Mouse (Mus musculus) limb, embryonic 13.5 days (tissue): Measurements from ENCODE around the gene Npm3. TPM values are rescaled to one million over a fixed set of nuclear protein-coding genes. Genes with fewer than 3 reads are reported as not detected.

Experiments
- ATAC-seq: fragments of 200-750 bp; cut with Nextera tagmentation; 2 replicates; pipeline ENCODE4 v1.8.0; 2017; ENCODE audit warnings: low read depth, moderate number of reproducible peaks, moderate TSS enrichment; ENCODE audit not compliant: low FRiP score
- H3K27ac ChIP-seq: fragments of 300-500 bp; sonication (generic); 2 replicates; pipeline ENCODE4 v1.5.1; 2015; ENCODE audit warnings: inconsistent platforms, mild to moderate bottlenecking, moderate library complexity
- H3K27me3 ChIP-seq: fragments of 300-500 bp; sonication (generic); 2 replicates; pipeline ENCODE4 v1.6.1; 2015; ENCODE audit warnings: mild to moderate bottlenecking, inconsistent platforms
- H3K36me3 ChIP-seq: fragments of 300-500 bp; sonication (generic); 2 replicates; pipeline ENCODE4 v1.6.1; 2015; ENCODE audit warnings: inconsistent platforms, mild to moderate bottlenecking, moderate library complexity
- H3K4me1 ChIP-seq: fragments of 300-500 bp; sonication (generic); 2 replicates; pipeline ENCODE4 v1.6.1; 2015; ENCODE audit warnings: inconsistent platforms
- H3K4me2 ChIP-seq: fragments of 300-500 bp; sonication (generic); replicated peaks from 2 replicates; pipeline ENCODE4 v1.6.1; 2015; ENCODE audit warnings: inconsistent platforms, mild to moderate bottlenecking, moderate library complexity
- H3K4me3 ChIP-seq: fragments of 300-500 bp; sonication (generic); 2 replicates; pipeline ENCODE4 v1.5.1; 2015; ENCODE audit warnings: moderate library complexity, mild to moderate bottlenecking, inconsistent platforms
- H3K9ac ChIP-seq: fragments of 300-500 bp; sonication (generic); 2 replicates; pipeline ENCODE4 v1.6.1; 2015; ENCODE audit warnings: mild to moderate bottlenecking, inconsistent platforms
- H3K9me3 ChIP-seq: fragments of 300-500 bp; sonication (generic); 2 replicates; pipeline ENCODE4 v1.6.1; 2016; ENCODE audit warnings: inconsistent platforms
- WGBS: fragments of 180-500 bp; shearing (Covaris S2); methylation state at CpG from one replicate; pipeline ENCODE4 v1.1.7; 2015; 5-methylcytosine and 5-hydroxymethylcytosine counted together
- polyA plus RNA-seq: library from polyadenylated mRNA; unstranded; fragments of >200 nt; fragmentation: Nextera tagmentation; extraction: Ambion mirVana; gene quantifications from 2 replicates; pipeline ENCODE4 v1.2.1, GENCODE M21; 2015

The Npm3 gene
- polyA plus RNA-seq, 1 experiment from 2014 or later = 15.4 TPM

DNA sequence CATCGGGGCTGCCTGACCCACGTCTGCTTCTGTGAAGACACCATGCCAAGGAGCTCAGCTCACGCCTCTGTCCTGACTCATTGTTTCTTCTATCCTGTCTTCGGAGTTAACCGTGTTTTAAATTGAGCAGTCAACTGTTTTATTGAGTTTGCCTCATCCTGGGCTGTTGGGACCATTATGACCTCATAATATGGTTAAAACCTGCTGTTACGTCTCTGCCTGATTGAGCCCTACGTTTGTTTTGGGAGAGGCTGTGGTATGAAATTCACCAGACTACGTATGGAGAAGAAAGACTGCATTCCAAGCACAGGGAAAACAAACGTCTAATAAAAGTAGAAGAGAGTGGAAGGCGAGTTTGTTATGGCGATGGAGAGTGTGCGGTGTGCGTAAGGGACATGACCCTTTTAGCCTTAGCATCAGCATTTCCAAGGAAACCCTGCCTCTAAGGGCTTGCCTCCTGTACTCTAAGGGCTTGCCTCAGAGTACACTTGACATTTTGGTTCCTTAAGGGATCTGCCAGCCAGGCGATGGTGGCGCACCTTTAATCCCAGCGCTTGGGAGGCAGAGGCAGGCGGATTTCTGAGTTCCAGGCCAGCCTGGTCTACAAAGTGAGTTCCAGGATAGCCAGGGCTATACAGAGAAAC lies 34.7 kb upstream of the Npm3 start:
- Histone ChIP-seq H3K9me3 (no peaks in the 10 kb centered on the region), H3K9ac (peak overlapping the region; percentile 67), H3K4me3 (peak overlapping the region; percentile 100), H3K4me2 (peak overlapping the region; percentile 67), H3K4me1 (peaks cover 29% of the 10 kb centered on the region), H3K27me3 (no peaks in the 10 kb centered on the region), H3K36me3 (peaks cover 13% of the 10 kb centered on the region), H3K27ac (peak overlapping the region; percentile 75)
- 34% methylated on average over 17 of the region's 17 CpGs for WGBS
- ATAC-seq = no peak

- Histone ChIP-seq H3K4me1 (peaks cover 29% of the 10 kb centered on the region), H3K27ac (peak within 1 kb of the TSS; percentile 96), H3K4me2 (peak within 1 kb of the TSS; percentile 74), H3K27me3 (no peaks in the 10 kb centered on the region), H3K4me3 (peak within 1 kb of the TSS; percentile 100), H3K9me3 (no peaks in the 10 kb centered on the region), H3K9ac (peak within 1 kb of the TSS; percentile 99), H3K36me3 (peaks cover 20% of the 10 kb centered on the region)
- WGBS = 0% methylated on average over 66 of the region's 71 CpGs
- ATAC-seq = peak; percentile 98
Measured at GRCm38 (mm10) chr19:45783181-45783932, 34.0 kb upstream of the Npm3 start, which contains the start of gene Mgea5. Gene Mgea5 (minus strand): TSS chr19:45783837.

- ATAC-seq = peak; percentile 33; the same call in 1 of the 2 replicates
- Histone ChIP-seq H3K9ac (peak overlapping the region; percentile 99), H3K27ac (peak overlapping the region; percentile 96), H3K4me2 (peak overlapping the region; percentile 74), H3K27me3 (no peaks in the 10 kb centered on the region), H3K4me1 (peaks cover 29% of the 10 kb centered on the region), H3K9me3 (no peaks in the 10 kb centered on the region), H3K36me3 (peaks cover 29% of the 10 kb centered on the region), H3K4me3 (peak overlapping the region; percentile 100)
- under 1% methylated on average over 36 of the region's 36 CpGs for whole genome bisulfite sequencing
Measured at GRCm38 (mm10) chr19:45782315-45783001, 33.1 kb upstream of the Npm3 start.

DNA sequence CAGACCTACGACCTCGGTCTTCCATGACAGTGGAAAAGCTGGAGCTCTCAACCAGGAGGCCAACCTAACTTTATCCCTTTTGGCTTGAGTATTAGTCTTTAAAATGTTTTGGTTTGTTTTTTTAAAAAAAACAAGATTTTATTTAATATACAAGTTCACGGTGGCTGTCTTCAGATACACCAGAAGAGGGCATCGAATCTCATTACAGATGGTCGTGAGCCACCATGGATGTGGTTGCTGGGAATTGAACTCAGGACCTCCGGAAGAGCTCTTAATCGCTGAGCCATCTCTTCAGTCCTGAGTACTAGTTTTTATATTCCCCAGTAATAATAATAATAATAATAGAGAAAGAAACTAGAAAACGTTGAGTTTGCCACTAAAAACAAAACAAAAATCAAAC lies 32.3 kb upstream of the Npm3 start:
- Histone ChIP-seq H3K4me1 (peaks cover 29% of the 10 kb centered on the region), H3K4me2 (peak overlapping the region; percentile 74), H3K27ac (no peak overlapping the region), H3K4me3 (peak overlapping the region; percentile 100), H3K9me3 (no peaks in the 10 kb centered on the region), H3K9ac (peak overlapping the region; percentile 46), H3K27me3 (no peaks in the 10 kb centered on the region), H3K36me3 (peaks cover 35% of the 10 kb centered on the region)
- no peak for ATAC-seq
- 63% methylated on average over 8 of the region's 8 CpGs for WGBS

DNA sequence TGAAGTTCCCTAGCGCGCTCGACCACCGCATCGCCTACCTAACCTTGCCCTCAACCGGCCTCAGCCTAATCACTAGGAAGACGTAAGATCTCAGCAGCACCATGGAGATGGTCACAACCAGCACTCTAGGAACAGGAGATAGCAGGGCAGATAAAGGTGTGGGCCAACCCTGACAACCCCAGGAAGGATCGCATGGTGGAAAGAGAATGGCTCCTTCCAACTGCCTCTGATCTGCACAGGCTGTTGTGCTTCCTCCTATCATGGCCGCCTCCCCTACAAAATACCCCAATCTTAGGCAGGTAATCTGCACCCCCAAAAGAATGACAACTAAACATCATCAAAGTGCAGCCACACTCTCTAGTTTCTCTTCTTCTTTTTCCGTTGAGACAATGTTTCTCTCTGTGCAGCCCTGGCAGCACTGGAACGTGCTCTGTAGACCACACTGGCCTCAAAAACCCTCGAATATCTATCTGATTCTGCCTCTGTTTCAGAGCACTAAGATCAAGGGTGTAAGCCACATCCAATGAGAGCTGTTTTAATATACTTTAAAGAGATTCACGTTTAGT lies 31.0 kb upstream of the Npm3 start:
- Histone ChIP-seq H3K9ac (0 out of 2 replicates have a peak overlapping the region, but pooled peaks have one; percentile 2), H3K27me3 (no peaks in the 10 kb centered on the region), H3K4me3 (peak overlapping the region; percentile 100; the same call in 1 of the 2 replicates), H3K4me1 (peaks cover 29% of the 10 kb centered on the region), H3K36me3 (peaks cover 48% of the 10 kb centered on the region), H3K9me3 (no peaks in the 10 kb centered on the region), H3K27ac (no peak overlapping the region; the same call in 1 of the 2 replicates), H3K4me2 (peak overlapping the region; percentile 74)
- ATAC-seq = no peak
- 90% methylated on average over 13 of the region's 13 CpGs for WGBS

DNA sequence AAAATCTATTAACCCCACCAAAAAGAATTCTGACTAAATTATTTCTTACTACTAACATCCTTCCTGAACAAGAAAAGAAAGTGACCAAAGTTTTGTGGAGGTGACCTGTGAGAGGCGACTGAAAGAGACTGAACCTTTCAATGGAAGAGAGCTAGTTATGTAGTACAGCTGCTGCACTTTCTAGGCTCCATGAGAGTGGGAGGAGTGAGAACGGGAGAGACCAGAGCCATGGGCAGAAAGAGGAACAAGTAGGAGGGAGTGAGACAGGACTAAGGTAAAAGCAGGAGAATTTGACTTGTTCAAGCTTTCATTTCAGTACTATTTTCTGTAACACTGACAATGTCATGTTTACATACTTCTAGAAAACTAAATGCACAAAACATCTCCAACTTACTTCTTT lies 26.1 kb upstream of the Npm3 start:
- 85% methylated on average over 2 of the region's 2 CpGs for WGBS
- peaks cover 93% of the 10 kb centered on the region for H3K36me3 ChIP-seq
- H3K9ac ChIP-seq = no peak overlapping the region
- H3K27ac ChIP-seq = no peak overlapping the region
- H3K27me3 ChIP-seq = no peaks in the 10 kb centered on the region
- no peak overlapping the region for H3K4me3 ChIP-seq
- no peaks in the 10 kb centered on the region for H3K9me3 ChIP-seq
- no peak overlapping the region for H3K4me2 ChIP-seq
- ATAC-seq = no peak
- H3K4me1 ChIP-seq = peaks cover 8% of the 10 kb centered on the region

DNA sequence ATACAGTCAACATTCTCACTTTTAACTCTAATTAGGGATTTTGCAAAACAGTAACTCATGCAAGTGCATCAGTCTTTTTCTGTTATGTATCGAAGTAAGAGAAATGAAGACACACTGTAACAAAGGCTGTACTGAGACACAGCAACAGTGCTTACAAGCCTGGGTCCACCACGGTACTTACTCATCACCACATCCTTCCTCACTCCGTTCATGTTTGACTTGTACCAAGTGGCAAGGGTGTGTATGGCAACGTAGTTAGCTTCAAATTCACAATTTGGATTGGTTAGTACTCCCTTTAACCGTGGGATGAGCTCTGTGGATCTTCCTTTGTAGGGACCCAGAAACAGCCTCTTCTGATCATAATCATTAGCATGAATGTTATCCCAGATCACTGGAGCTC lies 22.1 kb upstream of the Npm3 start:
- H3K9ac ChIP-seq = no peak overlapping the region
- 90% methylated on average over 5 of the region's 5 CpGs for WGBS
- H3K4me3 ChIP-seq = no peak overlapping the region
- no peak overlapping the region for H3K27ac ChIP-seq
- H3K4me2 ChIP-seq = no peak overlapping the region
- H3K36me3 ChIP-seq = peaks cover 99% of the 10 kb centered on the region
- no peaks in the 10 kb centered on the region for H3K4me1 ChIP-seq
- no peaks in the 10 kb centered on the region for H3K27me3 ChIP-seq
- no peak for ATAC-seq
- no peaks in the 10 kb centered on the region for H3K9me3 ChIP-seq

- Histone ChIP-seq H3K9me3 (no peaks in the 10 kb centered on the region), H3K4me1 (no peaks in the 10 kb centered on the region), H3K36me3 (peaks cover 91% of the 10 kb centered on the region), H3K27ac (no peak overlapping the region), H3K9ac (no peak overlapping the region), H3K4me2 (no peak overlapping the region), H3K4me3 (no peak overlapping the region), H3K27me3 (no peaks in the 10 kb centered on the region)
- 81% methylated on average over 3 of the region's 3 CpGs for WGBS
- no peak for ATAC-seq
Measured at GRCm38 (mm10) chr19:45760810-45761209, 11.4 kb upstream of the Npm3 start.

DNA sequence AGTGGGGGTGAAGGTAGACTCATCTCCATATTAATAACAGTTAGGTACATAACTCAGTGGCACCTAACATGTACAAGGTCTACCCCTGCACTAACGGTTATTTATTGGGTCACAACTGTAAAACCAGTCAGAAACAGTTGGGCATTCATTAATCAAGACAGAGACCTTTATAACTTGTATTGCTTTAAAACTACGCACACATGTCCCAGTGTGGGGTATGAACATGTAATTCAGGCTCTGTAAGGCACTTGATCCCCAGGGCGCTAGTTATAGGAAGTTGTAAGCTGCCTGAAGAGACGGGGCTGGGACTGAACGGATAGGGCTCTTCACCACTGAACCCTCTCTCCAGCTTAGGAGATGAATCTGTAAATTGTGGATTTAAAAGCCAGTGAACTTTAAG lies 9.3 kb upstream of the Npm3 start:
- no peaks in the 10 kb centered on the region for H3K4me1 ChIP-seq
- H3K27ac ChIP-seq = no peak overlapping the region
- 88% methylated on average over 5 of the region's 5 CpGs for WGBS
- ATAC-seq = no peak
- H3K27me3 ChIP-seq = no peaks in the 10 kb centered on the region
- H3K4me2 ChIP-seq = no peak overlapping the region
- H3K9me3 ChIP-seq = no peaks in the 10 kb centered on the region
- H3K4me3 ChIP-seq = no peak overlapping the region
- H3K9ac ChIP-seq = no peak overlapping the region
- peaks cover 92% of the 10 kb centered on the region for H3K36me3 ChIP-seq

GRCm38 (mm10) chr19:45753551-45753950 lies 4.2 kb upstream of the Npm3 start:
- no peak overlapping the region for H3K4me2 ChIP-seq
- 95% methylated on average over 3 of the region's 3 CpGs for WGBS
- H3K27me3 ChIP-seq = no peaks in the 10 kb centered on the region
- ATAC-seq = no peak
- H3K9me3 ChIP-seq = no peaks in the 10 kb centered on the region
- no peak overlapping the region for H3K9ac ChIP-seq
- H3K27ac ChIP-seq = no peak overlapping the region
- H3K4me3 ChIP-seq = no peak overlapping the region
- H3K4me1 ChIP-seq = peaks cover 6% of the 10 kb centered on the region
- peaks cover 68% of the 10 kb centered on the region for H3K36me3 ChIP-seq

GRCm38 (mm10) chr19:45751881-45752280 lies 2.5 kb upstream of the Npm3 start:
- Histone ChIP-seq H3K27ac (no peak overlapping the region), H3K4me1 (peaks cover 17% of the 10 kb centered on the region), H3K9ac (no peak overlapping the region), H3K4me2 (no peak overlapping the region), H3K27me3 (peaks cover 5% of the 10 kb centered on the region; the same call in 1 of the 2 replicates), H3K36me3 (peaks cover 51% of the 10 kb centered on the region), H3K4me3 (no peak overlapping the region), H3K9me3 (no peaks in the 10 kb centered on the region)
- no peak for ATAC-seq
- WGBS = 89% methylated on average over 7 of the region's 7 CpGs
